Mouse (Mus musculus) ovary, postnatal 14 days (tissue): Measurements from ENCODE around the gene Trappc10.

Experiments used
- DNase-seq: peaks from one replicate; pipeline ENCODE4 v3.0.0; 2022; ENCODE audit warnings: low spot score

Gene Trappc10

DNA sequence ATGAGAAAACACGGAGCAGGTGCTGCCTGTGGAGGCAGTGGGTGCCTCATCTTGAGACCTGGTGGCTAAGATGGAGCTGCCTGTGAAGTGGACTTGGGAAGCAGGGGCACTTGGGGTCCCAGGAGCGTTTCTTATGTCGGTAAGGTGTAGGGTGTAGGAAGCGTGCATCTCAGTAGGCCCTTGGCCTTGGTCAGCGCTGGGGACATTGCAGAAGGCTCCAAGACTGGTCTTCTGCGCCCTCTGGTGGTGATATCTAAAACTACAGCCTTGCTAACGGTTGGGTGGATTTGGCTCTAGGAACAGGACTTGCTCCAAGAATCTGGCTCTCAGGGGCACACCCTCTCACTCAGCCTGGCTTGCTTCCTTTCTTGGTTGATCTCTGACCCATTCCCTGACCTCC, 84.5 kb downstream of the Trappc10 start:
- peak; percentile 92 for DNase-seq

DNA sequence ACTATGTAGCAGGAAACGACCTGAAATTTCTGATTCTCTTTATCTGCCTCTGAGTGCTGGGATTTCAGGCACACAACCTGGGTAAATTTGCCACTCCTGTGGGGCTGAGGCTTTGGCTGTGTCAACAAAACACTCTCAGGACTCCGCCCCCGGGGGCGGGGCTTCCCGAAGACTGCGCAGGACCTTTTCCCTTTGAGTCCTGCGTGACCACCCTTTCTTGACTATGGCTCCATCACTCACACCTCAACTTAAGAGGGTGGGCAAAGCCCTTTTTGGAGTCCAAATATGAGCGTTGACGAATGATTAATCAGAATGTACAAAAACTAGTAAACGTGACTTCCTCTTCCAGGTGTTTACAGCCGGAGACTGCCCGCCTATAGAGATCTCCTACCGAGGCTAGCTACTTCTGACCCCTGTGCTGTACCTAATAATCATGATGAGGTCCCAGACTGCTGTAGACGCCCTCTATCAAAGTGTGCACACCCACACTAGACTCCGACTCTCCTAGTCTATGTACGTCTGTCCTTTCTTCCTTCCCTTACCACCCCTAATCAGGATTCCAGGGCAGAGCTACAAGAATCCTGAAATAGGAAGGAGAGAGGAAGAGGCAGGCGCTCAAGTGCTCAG, 85.1 kb downstream of the Trappc10 start:
- no peak for DNase-seq

DNA sequence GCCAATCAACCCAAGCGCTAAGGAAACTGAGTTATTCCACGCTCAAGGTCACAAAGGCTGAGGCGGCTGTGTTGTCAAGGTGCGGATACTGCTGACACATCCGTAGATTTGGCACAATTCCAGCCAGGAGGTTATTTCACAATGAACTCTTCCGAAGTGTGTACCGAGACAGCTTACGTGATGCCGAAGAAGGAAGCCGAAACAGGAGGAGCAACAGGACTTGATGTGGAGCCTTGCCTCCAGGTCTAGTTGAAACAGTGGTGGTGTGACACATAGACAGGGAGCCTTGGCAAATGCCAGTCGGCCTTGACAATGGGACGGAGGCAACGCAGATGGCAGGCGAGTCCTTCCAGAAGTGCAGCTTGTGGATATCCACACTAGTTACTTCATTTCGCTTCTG, 86.4 kb downstream of the Trappc10 start:
- DNase-seq = no peak

DNA sequence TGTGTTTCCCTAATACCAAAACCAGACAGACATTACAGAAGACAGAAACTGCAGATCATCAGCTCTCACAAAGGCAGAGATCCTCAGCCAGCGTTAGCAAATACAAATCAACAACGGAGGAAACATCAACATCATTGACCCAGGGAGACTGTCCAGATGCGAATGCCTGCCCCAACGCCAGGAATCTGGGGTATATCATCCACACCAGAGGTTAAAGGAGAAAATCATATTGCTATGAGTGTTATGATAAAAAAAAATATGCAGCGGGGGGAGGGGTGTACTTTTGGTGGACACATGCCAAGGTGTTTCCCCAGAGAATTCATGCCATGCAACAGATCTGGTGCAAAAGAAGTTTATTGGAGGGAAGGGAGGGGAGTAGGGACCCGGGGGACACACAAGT, 87.5 kb downstream of the Trappc10 start:
- no peak for DNase-seq

DNA sequence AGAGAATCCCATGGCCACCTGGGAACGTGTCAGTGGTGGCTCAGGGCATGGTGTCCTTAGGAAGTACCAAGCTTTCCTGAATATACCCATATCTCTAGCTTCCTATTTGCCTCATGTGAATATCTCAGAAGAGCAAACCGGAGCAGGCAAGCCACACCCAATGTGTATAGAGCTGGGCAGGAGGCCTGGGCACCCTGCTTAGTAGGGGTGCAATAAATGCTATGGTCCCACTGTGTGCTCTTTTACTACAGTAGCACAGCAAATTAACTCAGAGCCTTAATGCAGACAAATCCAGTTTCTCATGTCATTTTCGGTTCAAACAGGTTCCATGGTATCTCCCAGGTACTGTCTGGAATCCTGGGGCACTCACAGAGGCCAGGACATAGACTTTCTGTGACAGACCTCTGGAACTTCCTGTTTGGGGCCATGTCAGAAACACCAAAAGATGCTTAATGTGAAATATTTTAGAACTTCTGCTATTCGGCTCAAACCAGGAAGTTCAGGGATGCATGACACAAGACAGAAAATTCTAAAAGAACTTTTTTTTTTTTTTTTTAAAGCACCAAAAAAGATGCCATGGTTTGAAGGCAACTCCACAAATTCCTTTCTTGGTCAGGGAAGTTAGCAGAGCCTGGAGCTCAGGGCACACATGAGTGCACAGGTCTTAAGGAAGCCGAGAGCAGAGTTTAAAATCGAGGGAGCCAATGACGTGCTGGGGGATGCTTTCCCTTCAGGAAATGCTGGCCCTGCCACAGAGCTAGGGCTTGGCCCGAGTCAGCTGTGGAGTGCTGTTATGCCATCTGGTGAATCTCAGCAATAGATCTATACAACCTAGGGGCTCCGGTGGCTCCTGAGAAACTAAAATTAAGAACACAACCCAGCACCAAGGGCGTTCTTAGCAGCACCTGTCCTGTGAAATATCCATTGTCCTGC, 95.3 kb downstream of the Trappc10 start:
- no peak for DNase-seq

DNA sequence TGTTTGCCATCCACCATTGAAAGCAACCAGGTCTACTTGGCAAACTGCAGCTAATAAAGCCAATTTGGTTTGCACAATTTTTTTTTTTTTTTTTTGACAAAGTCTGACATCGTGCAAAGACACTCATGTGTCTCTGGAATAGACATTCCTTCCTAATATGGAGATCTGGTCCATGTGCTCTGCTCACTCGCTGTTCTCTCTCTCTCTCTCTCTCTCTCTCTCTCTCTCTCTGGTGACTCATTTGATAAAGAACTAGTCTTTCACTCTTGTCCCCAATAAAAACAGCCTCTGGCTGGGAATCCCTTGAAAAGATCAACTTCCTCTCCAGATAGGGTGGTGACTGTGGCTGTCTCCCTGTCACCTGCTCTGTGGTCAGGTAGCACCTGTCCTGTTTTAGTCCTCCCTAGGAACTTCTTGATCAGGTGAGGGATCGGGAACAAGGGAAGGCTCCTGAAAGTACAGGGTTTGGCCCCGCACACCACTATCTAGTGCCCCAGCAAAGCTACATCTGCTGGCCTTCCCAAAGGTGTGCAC, 96.5 kb downstream of the Trappc10 start:
- DNase-seq = no peak

DNA sequence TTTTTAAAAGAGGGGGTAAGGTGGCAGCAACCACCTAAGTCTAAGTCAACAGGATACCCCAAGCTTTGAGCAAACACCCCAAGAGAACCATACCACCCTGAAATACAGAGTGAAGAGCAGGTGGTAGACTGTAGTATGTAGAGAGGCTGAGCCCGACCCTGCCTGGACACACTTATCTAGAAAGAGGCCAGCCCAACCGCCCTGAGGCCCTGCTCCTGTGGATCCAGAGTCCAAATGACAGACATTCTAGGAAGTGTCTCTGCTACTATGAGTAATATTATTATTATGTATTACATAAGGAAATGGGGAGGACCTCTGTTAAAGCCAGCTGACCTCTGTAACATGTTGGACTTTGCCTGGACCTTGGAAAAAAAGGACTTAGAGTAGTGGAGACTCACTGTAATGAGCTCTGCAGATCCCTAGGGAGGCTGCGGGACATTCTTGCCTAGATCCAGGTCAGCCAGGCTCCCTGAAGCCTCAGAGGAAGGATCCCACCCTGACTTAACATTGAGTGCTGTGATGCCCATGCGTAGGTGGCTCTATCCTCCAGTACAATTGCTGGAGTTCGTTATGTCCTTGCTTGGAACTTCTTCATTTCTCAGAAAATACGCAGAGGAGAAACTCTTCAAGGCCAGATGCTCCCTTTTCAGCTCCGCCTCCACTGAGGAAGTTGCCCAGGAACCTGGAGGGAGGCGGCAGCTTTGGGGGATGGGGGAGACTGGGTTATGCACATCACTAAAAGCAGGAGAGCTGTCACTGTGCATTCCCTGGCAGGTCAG, 100.5 kb downstream of the Trappc10 start:
- DNase-seq = no peak

DNA sequence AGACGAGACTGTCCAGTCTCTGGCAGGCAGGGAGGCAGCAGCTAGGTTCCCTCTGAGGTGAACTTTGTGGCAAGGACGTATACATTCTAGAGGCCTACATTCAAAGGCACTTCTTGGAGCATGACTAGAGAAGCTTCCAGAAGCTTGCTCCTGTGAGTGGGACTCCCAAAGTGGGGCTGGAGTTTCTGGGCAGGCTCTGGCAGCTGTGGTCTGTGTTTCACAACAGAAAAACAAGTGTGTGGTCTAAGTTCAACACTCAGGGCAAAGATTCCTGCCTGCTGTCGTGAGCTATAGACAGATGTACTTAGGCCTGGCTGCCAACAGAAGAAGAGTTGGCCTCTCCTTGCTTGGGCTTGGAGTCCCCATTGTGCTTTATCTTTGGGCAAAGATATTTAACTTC, 103.6 kb downstream of the Trappc10 start:
- DNase-seq = no peak

DNA sequence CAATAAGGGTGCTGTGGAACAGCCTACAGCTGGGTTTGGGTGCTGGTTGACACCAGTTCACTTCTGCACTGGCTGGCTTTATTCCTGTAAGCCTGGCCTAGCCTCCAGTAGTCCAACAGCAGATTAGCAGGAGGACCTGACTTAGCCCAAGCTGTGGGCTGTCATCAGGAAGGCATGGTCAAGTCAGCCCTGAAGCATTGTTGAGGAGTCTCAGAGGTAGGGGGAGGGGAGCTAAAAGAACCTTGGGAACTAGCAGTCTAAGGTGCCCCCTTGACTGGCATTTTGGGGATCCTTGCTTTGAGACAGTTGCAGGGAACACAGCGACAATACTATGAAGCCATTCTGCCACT, 104.2 kb downstream of the Trappc10 start:
- DNase-seq = no peak

DNA sequence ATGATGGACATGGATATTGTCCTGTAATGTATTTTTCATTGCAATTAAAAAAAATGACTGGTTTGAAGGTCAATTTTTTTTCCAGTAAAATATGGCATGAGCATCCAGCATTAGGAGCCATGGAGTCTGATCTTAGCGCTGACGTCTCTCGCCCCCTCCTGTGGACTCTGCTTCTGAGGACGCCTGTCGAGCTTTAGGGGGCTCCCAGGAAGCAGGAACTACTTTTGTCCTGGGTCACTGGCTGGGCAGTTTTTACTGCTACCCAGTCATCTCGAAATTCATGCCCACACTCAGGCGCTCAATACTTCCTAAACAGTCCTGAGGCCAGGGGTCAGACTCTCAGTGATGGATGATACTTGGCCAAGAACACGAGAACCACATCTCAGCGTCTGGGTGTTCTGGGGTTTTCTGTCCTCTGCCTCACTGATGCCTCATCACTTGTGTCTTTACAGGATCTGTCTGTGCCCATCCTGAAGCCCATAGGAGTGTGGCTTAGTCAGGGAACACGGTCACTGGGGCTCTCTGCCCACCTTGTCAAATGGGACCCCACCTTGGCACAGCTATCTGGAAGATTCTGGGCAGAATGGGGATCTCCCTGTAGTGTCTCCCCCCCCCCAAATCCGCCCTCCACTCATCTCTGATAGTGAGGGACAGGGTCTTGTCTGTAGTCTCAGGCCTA, 104.7 kb downstream of the Trappc10 start:
- no peak for DNase-seq

DNA sequence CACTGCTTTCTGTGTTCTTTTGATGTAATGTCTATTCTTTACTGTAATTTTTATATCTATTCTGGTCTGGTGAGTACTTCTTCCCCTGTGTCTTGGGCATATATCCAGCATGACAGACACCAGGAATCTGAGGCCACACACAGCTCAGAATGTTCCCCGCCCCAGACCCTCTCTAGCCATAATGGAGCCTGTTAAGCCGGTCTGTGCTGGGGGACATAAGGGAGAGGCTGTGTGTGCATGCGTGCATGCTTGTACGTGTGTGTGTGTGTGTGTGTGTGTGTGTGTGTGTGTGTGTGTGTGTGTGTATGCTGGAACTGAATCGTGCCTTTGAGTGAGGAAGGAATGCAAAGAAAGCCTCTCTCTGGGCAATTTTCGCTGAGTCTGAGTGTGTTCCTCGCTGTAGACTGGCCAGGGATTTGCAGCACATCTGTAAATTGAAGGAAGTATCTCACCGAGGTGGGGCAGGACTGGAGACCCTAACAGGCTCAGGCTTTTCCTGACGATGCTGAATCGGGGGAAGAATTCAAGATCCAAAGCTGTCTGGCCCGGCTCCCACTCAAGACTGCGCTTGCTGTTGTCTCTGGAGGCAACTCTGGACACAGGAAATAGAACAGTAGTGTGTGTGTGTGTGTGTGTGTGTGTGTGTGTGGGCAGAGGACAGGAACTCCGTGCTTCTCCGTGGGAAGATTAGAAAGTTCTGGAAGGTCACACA, 105.5 kb downstream of the Trappc10 start:
- DNase-seq = no peak

DNA sequence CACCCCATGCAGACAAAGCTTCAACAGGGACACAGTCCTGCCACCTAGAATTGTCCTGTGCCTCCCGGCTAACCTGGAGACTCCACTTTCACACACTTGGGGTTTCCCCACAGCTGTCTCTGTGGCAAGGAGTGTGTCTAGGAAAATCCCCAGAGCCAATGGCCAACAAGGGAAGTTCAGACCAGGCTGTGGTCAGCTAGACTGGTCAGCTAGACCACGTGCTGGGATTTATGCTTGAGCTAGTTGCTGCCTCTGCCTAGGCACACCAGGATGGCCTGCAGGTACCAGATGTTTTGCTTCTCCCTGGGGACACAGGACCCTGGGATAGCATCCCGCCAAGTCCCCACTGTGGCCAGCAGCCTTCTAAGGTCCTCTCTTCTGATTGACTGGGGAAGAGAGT, 107.2 kb downstream of the Trappc10 start:
- no peak for DNase-seq
